19 mouse cellular contexts compared by ENCODE assay signal in genomic region chr1:120614307-120615100, GRCm38 (mm10). TPM values are rescaled to one million over a fixed set of nuclear protein-coding genes. Genes with fewer than 3 reads are reported as not detected.
A peak's percentile ranks its signal among the peaks of the same experiment; 100 is the strongest.
DNase-seq lines count a peak whose midpoint lies in the region; ATAC-seq and TF ChIP-seq lines count a peak whose summit lies in the region.
"Had no signal": no experiment of that assay in that cellular context is flagged by ENCODE, and none has a peak within 500 bp of the region (broad histone marks: within the 10 kb centered on the region; RNA-seq: fewer than 3 reads in every experiment).

No protein-coding gene starts in this region.

- H3K27ac ChIP-seq in heart, embryonic 11.5 days (ENCODE audit: low read depth, low read length), result no peak overlapping the region
- no peak overlapping the region for H3K27ac ChIP-seq in hindbrain, embryonic 11.5 days (ENCODE audit: low read depth, low read length)
- H3K27ac ChIP-seq in limb, embryonic 15.5 days, result no peak overlapping the region

- no peak for TF ChIP-seq CTCF in E14TG2a.4 (conservative IDR thresholded peaks at IDR 0.05; ENCODE audit: low read length)

- H3K27me3 ChIP-seq in heart, embryonic 11.5 days (ENCODE audit: control insufficient read depth, insufficient read depth, low read length), result peaks cover 93% of the 10 kb centered on the region
- H3K27me3 ChIP-seq in E14TG2a.4 (ENCODE audit: insufficient read depth, low read length), result peaks cover 85% of the 10 kb centered on the region
- H3K27me3 ChIP-seq in hindbrain, embryonic 11.5 days (ENCODE audit: control insufficient read depth, insufficient read depth, low read length), result peaks cover 89% of the 10 kb centered on the region
- peaks cover 93% of the 10 kb centered on the region for H3K27me3 ChIP-seq in limb, embryonic 15.5 days

- 0 out of 2 replicates have a peak, but pooled peaks cover 5% of the 10 kb centered on the region for H3K4me1 ChIP-seq in heart, embryonic 11.5 days (ENCODE audit: control insufficient read depth, insufficient read depth, low read length)
- H3K4me1 ChIP-seq in E14TG2a.4 (replicated peaks; ENCODE audit: low read depth, low read length), result peaks cover 30% of the 10 kb centered on the region
- peaks cover 2% of the 10 kb centered on the region; the same call in 1 of the 2 replicates for H3K4me1 ChIP-seq in hindbrain, embryonic 11.5 days (replicated peaks; ENCODE audit: control insufficient read depth, insufficient read depth, low read length)
- peaks cover 17% of the 10 kb centered on the region for H3K4me1 ChIP-seq in limb, embryonic 15.5 days

- no peaks in the 10 kb centered on the region for H3K9me3 ChIP-seq in heart, embryonic 11.5 days (replicated peaks; ENCODE audit: control insufficient read depth, low read length)
- H3K9me3 ChIP-seq in E14TG2a.4 (ENCODE audit: low read length), result no peaks in the 10 kb centered on the region
- no peaks in the 10 kb centered on the region for H3K9me3 ChIP-seq in hindbrain, embryonic 11.5 days (ENCODE audit: control insufficient read depth, low read length)
- H3K9me3 ChIP-seq in limb, embryonic 15.5 days, result no peaks in the 10 kb centered on the region

- no peak overlapping the region for H3K9ac ChIP-seq in heart, embryonic 11.5 days (ENCODE audit: low read depth, low read length)
- H3K9ac ChIP-seq in hindbrain, embryonic 11.5 days (ENCODE audit: low read depth, low read length), result no peak overlapping the region
- no peak overlapping the region for H3K9ac ChIP-seq in limb, embryonic 15.5 days

- peak overlapping the region; percentile 44 for H3K4me2 ChIP-seq in heart, embryonic 11.5 days
- H3K4me2 ChIP-seq in hindbrain, embryonic 11.5 days (replicated peaks; ENCODE audit: low read depth, low read length), result no peak overlapping the region
- no peak overlapping the region for H3K4me2 ChIP-seq in limb, embryonic 15.5 days

- ATAC-seq in heart, embryonic 11.5 days (replicated peaks; ENCODE audit: insufficient number of reproducible peaks, low FRiP score, low TSS enrichment), result no peak
- ATAC-seq in hindbrain, embryonic 11.5 days (ENCODE audit: low FRiP score), result no peak; the same call in 1 of the 2 replicates
- no peak for ATAC-seq in limb, embryonic 15.5 days (ENCODE audit: insufficient number of reproducible peaks, low FRiP score, low TSS enrichment, low read depth)

- no peak for DNase-seq in heart, adult 18-20 months
- peak; percentile 46 for DNase-seq in hindbrain, embryonic 11.5 days (ENCODE audit: low spot score)
- DNase-seq in retina, postnatal 1 day, result no peak
- no peak for DNase-seq in urinary bladder, postnatal 25 days (ENCODE audit: low spot score)
- DNase-seq in spleen, postnatal 14 days (ENCODE audit: low spot score in 2 of 2), result no peak
- DNase-seq: B cell, adult 2 months; cerebellum, adult 11 months; heart, postnatal 4 days; layer of hippocampus, adult 9-11 months; lung, adult 2 months; thymus, adult 2 months had no signal

- H3K36me3 ChIP-seq in heart, embryonic 11.5 days (ENCODE audit: control insufficient read depth, insufficient read depth, low read length), result no peaks in the 10 kb centered on the region
- H3K36me3 ChIP-seq in E14TG2a.4 (ENCODE audit: insufficient read depth, low read length), result no peaks in the 10 kb centered on the region
- H3K36me3 ChIP-seq in hindbrain, embryonic 11.5 days (ENCODE audit: control insufficient read depth, insufficient read depth, low read length), result no peaks in the 10 kb centered on the region
- H3K36me3 ChIP-seq in limb, embryonic 15.5 days, result no peaks in the 10 kb centered on the region
- H3K36me3 ChIP-seq: G1E had no signal

- peak overlapping the region; percentile 14; the same call in 1 of the 2 replicates for H3K4me3 ChIP-seq in heart, embryonic 11.5 days (ENCODE audit: low read depth, low read length)
- peak overlapping the region; percentile 49 for H3K4me3 ChIP-seq in E14TG2a.4 (replicated peaks; ENCODE audit: low read length)
- no peak overlapping the region for H3K4me3 ChIP-seq in hindbrain, embryonic 11.5 days (ENCODE audit: low read depth, low read length)
- H3K4me3 ChIP-seq in limb, embryonic 15.5 days, result 0 out of 2 replicates have a peak overlapping the region, but pooled peaks have one; percentile 3

- WGBS in heart, embryonic 11.5 days (ENCODE audit: insufficient replicate concordance), result 1% methylated on average over 30 of the region's 30 CpGs
- WGBS in hindbrain, embryonic 11.5 days, result under 1% methylated on average over 30 of the region's 30 CpGs
- WGBS in limb, embryonic 15.5 days, result 10% methylated on average over 30 of the region's 30 CpGs

RNA-seq across cellular contexts. Expression of gene En1, which starts 12.3 kb away (rescaled TPM):
- not detected in 2 replicates for polyA plus RNA-seq in heart, embryonic 11.5 days (2014; fragmentation: Nextera tagmentation; extraction: Ambion mirVana)
- not detected for total RNA-seq in heart, adult 18-20 months (2021)
- polyA plus RNA-seq in hindbrain, embryonic 11.5 days (2014; fragmentation: Nextera tagmentation; extraction: Ambion mirVana), result 5.2 and 6.9 TPM in 2 replicates
- 4.2 and 4.5 TPM in 2 replicates for polyA plus RNA-seq in limb, embryonic 15.5 days (2015; fragmentation: Nextera tagmentation; extraction: Ambion mirVana)
- total RNA-seq: heart, postnatal 4 days; left cerebral cortex, postnatal 36 days; megakaryocyte-erythroid progenitor cell, adult 5-6 weeks had no signal
- polyA plus RNA-seq: cortical plate, adult 2 months; G1E; kidney, embryonic 14.5 days; lung, adult 2 months had no signal
